Mouse (Mus musculus): ENCODE measurements at regions not wholly inside any gene's neighbourhood (a gene's known extent, or its start where the extent isn't known, plus 50 kb on each side); places are given as distances from the start of the nearest gene placed in this dataset.
"Not testable (repeated sequence)": the region's sequence is repeated elsewhere in the genome, so short reads cannot be mapped to it uniquely, and the experiment has no call there.

DNA sequence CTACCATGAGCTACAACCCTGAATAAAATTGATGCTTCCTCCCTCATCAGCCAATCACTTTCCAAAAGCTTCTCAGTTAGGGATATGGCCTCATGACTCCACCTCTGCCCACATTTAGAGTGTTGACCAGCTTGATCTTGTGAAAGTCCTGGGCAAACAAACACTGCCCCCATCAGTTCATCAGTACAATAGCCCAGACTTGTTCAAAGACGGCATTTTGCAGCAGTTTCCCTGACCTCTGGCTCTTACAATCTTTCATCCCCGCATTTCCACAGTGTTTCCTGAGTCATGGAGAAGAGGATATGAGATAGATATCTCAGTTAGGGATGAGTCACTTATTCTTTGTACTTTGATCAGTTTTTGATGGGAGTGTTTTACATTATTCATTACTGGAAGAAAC lies 203.5 kb upstream of the Asrgl1 start:
- DNase-seq, result not testable (repeated sequence)

GRCm38 (mm10) chr19:9337447-9337846 lies 202.0 kb upstream of the Asrgl1 start:
- DNase-seq, result not testable (repeated sequence)

- DNase-seq, result not testable (repeated sequence)
Measured at GRCm38 (mm10) chr19:9317932-9318331, 182.5 kb upstream of the Asrgl1 start.

- DNase-seq, result not testable (repeated sequence)
Measured at GRCm38 (mm10) chr19:9316162-9316561, 180.7 kb upstream of the Asrgl1 start.

GRCm38 (mm10) chr19:9283176-9283575 lies 147.7 kb upstream of the Asrgl1 start:
- peak; percentile 26 for DNase-seq

- DNase-seq, result peak; percentile 4
Measured at GRCm38 (mm10) chr19:9234676-9235075, 99.2 kb upstream of the Asrgl1 start.

All from kidney, postnatal 10 days (tissue).